Mouse (Mus musculus) liver, postnatal 0 days (tissue): ENCODE data around the gene Nsun7.

Source experiments
- CTCF ChIP-seq: sonication (generic); IDR thresholded peaks from 2 replicates; pipeline ENCODE4 v1.5.1; 2016; ENCODE audit warnings: antibody characterized with exemption, low read depth
- EP300 ChIP-seq: IDR thresholded peaks from 2 replicates; pipeline ENCODE4 v1.6.1; 2016; ENCODE audit warnings: antibody characterized with exemption, low read depth, mild to moderate bottlenecking

GRCm38 (mm10) chr5:66300576-66300975 is 40.9 kb downstream of the Nsun7 start:
- TF ChIP-seq CTCF, result no peak
- TF ChIP-seq EP300, result no peak
